Mouse (Mus musculus) urinary bladder, postnatal 10 days (tissue): Measurements from ENCODE around the gene Ankmy2.

Source experiments
- DNase-seq: peaks from one replicate; pipeline ENCODE4 v3.0.0; 2022; ENCODE audit warnings: low spot score

The Ankmy2 gene

GRCm38 (mm10) chr12:36156637-36157303, at the start of gene Ankmy2:
Gene Ankmy2, plus strand, starts transcription at chr12:36157114.
- peak; percentile 68 for DNase-seq

- no peak for DNase-seq
Measured at GRCm38 (mm10) chr12:36108442-36108841, 48.5 kb upstream of the Ankmy2 start.

- no peak for DNase-seq
Measured at GRCm38 (mm10) chr12:36110457-36110856, 46.5 kb upstream of the Ankmy2 start.

- no peak for DNase-seq
Measured at GRCm38 (mm10) chr12:36111110-36111509, 45.8 kb upstream of the Ankmy2 start.

- no peak for DNase-seq
Measured at GRCm38 (mm10) chr12:36112081-36112480, 44.8 kb upstream of the Ankmy2 start.

GRCm38 (mm10) chr12:36117161-36117560, 39.8 kb upstream of the Ankmy2 start:
- no peak for DNase-seq

- no peak for DNase-seq
Measured at GRCm38 (mm10) chr12:36119244-36119643, 37.7 kb upstream of the Ankmy2 start.

- DNase-seq: no peak
Measured at GRCm38 (mm10) chr12:36126049-36126448, 30.9 kb upstream of the Ankmy2 start.

- DNase-seq: no peak
Measured at GRCm38 (mm10) chr12:36129826-36130225, 27.1 kb upstream of the Ankmy2 start.

- no peak for DNase-seq
Measured at GRCm38 (mm10) chr12:36132254-36132653, 24.7 kb upstream of the Ankmy2 start.

GRCm38 (mm10) chr12:36132668-36133067, 24.2 kb upstream of the Ankmy2 start:
- no peak for DNase-seq

- DNase-seq: no peak
Measured at GRCm38 (mm10) chr12:36133547-36133946, 23.4 kb upstream of the Ankmy2 start.

- DNase-seq: no peak
Measured at GRCm38 (mm10) chr12:36134111-36134510, 22.8 kb upstream of the Ankmy2 start.

GRCm38 (mm10) chr12:36135409-36135808, 21.5 kb upstream of the Ankmy2 start:
- DNase-seq: no peak

GRCm38 (mm10) chr12:36136285-36136684, 20.6 kb upstream of the Ankmy2 start:
- no peak for DNase-seq

- no peak for DNase-seq
Measured at GRCm38 (mm10) chr12:36137192-36137591, 19.7 kb upstream of the Ankmy2 start.

- no peak for DNase-seq
Measured at GRCm38 (mm10) chr12:36140401-36140800, 16.5 kb upstream of the Ankmy2 start.

- DNase-seq: no peak
Measured at GRCm38 (mm10) chr12:36146230-36147011, 10.5 kb upstream of the Ankmy2 start.

- no peak for DNase-seq
Measured at GRCm38 (mm10) chr12:36150265-36150664, 6.6 kb upstream of the Ankmy2 start.

- DNase-seq: no peak
Measured at GRCm38 (mm10) chr12:36150737-36151136, 6.2 kb upstream of the Ankmy2 start.

GRCm38 (mm10) chr12:36155141-36155641, 1.7 kb upstream of the Ankmy2 start:
- no peak for DNase-seq

GRCm38 (mm10) chr12:36156101-36156636, 745 bp upstream of the Ankmy2 start:
- no peak for DNase-seq

- DNase-seq: no peak
Measured at GRCm38 (mm10) chr12:36157304-36157637, 357 bp downstream of the Ankmy2 start.
